Mouse (Mus musculus): Measurements from ENCODE around the gene Adamts2. TPM values are rescaled to one million over a fixed set of nuclear protein-coding genes. Genes with fewer than 3 reads are reported as not detected.
A peak's percentile ranks its signal among the peaks of the same experiment; 100 is the strongest.

Adamts2 gene
- total RNA-seq, 2 experiments from 2014 or later: 19.1 to 20.0 TPM

- no peak for DNase-seq (ENCODE audit: low spot score)
- intact Hi-C loops (cut with DNase I): no loop called here
These were observed 62.9 kb downstream of the Adamts2 start for GRCm38 (mm10) chr11:50664826-50665225.

- intact Hi-C loops (cut with DNase I): loop anchor here (5.0 kb wide), 3 partner anchors 37 to 67 kb away; partner anchors contain the start of gene Adamts2
- peak; percentile 78 for DNase-seq (ENCODE audit: low spot score)
These were observed 67.9 kb downstream of the Adamts2 start for GRCm38 (mm10) chr11:50669542-50670362.

- intact Hi-C loops (cut with DNase I): loop anchor here (5.0 kb wide), 3 partner anchors 38 to 68 kb away; partner anchors contain the start of gene Adamts2
- no peak for DNase-seq (ENCODE audit: low spot score)
These were observed 68.5 kb downstream of the Adamts2 start for GRCm38 (mm10) chr11:50670363-50670725.

GRCm38 (mm10) chr11:50670881-50671280 lies 69.0 kb downstream of the Adamts2 start:
- intact Hi-C loops (cut with DNase I): loop anchor here (5.0 kb wide), 3 partner anchors 39 to 69 kb away; partner anchors contain the start of gene Adamts2
- DNase-seq (ENCODE audit: low spot score): no peak

- no peak for DNase-seq (ENCODE audit: low spot score)
- intact Hi-C loops (cut with DNase I): loop anchor here (5.0 kb wide), 3 partner anchors 39 to 69 kb away; partner anchors contain the start of gene Adamts2
These were observed 69.5 kb downstream of the Adamts2 start for GRCm38 (mm10) chr11:50671376-50671775.

GRCm38 (mm10) chr11:50671820-50672310 lies 70.0 kb downstream of the Adamts2 start:
- intact Hi-C loops (cut with DNase I): loop anchor here (2.0 to 5.0 kb wide), 4 partner anchors 40 to 97 kb away; partner anchors contain the start of gene Adamts2

GRCm38 (mm10) chr11:50672866-50673265 lies 71.0 kb downstream of the Adamts2 start:
- intact Hi-C loops (cut with DNase I): loop anchor here (2.0 to 5.0 kb wide), 4 partner anchors 41 to 96 kb away; partner anchors contain the start of gene Adamts2
- DNase-seq (ENCODE audit: low spot score): peak; percentile 57

More at GRCm38 (mm10) chr11:50671820-50672310, 70.0 kb downstream of the Adamts2 start:
- no peak for DNase-seq (ENCODE audit: low spot score)

- DNase-seq (ENCODE audit: low spot score): no peak
- intact Hi-C loops (cut with DNase I): loop anchor here (2.0 to 5.0 kb wide), 4 partner anchors 41 to 95 kb away; partner anchors contain the start of gene Adamts2
These were observed 71.8 kb downstream of the Adamts2 start for GRCm38 (mm10) chr11:50673525-50674250.

GRCm38 (mm10) chr11:50674390-50674789 lies 72.5 kb downstream of the Adamts2 start:
- peak; percentile 75 for DNase-seq (ENCODE audit: low spot score)
- intact Hi-C loops (cut with DNase I): loop anchor here (5.0 kb wide), 3 partner anchors 42 to 72 kb away; partner anchors contain the start of gene Adamts2

- intact Hi-C loops (cut with DNase I): no loop called here
These were observed 76.8 kb downstream of the Adamts2 start for GRCm38 (mm10) chr11:50678650-50679049.

GRCm38 (mm10) chr11:50681940-50682339 lies 80.1 kb downstream of the Adamts2 start:
- DNase-seq (ENCODE audit: low spot score): peak; percentile 50
- intact Hi-C loops (cut with DNase I): no loop called here

More at GRCm38 (mm10) chr11:50678650-50679049, 76.8 kb downstream of the Adamts2 start:
- no peak for DNase-seq (ENCODE audit: low spot score)

- intact Hi-C loops (cut with DNase I): no loop called here
- DNase-seq (ENCODE audit: low spot score): no peak
These were observed 81.9 kb downstream of the Adamts2 start for GRCm38 (mm10) chr11:50683821-50684220.

- intact Hi-C loops (cut with DNase I): no loop called here
These were observed 86.7 kb downstream of the Adamts2 start for GRCm38 (mm10) chr11:50688584-50688983.

GRCm38 (mm10) chr11:50689672-50690071 lies 87.8 kb downstream of the Adamts2 start:
- intact Hi-C loops (cut with DNase I): no loop called here
- DNase-seq (ENCODE audit: low spot score): no peak

More at GRCm38 (mm10) chr11:50688584-50688983, 86.7 kb downstream of the Adamts2 start:
- no peak for DNase-seq (ENCODE audit: low spot score)

- no peak for DNase-seq (ENCODE audit: low spot score)
- intact Hi-C loops (cut with DNase I): no loop called here
These were observed 98.1 kb downstream of the Adamts2 start for GRCm38 (mm10) chr11:50699971-50700370.

GRCm38 (mm10) chr11:50700496-50700895 lies 98.6 kb downstream of the Adamts2 start:
- DNase-seq (ENCODE audit: low spot score): no peak
- intact Hi-C loops (cut with DNase I): no loop called here

- DNase-seq (ENCODE audit: low spot score): no peak
- intact Hi-C loops (cut with DNase I): no loop called here
These were observed 101.5 kb downstream of the Adamts2 start for GRCm38 (mm10) chr11:50703397-50703796.

GRCm38 (mm10) chr11:50704511-50704910 lies 102.6 kb downstream of the Adamts2 start:
- intact Hi-C loops (cut with DNase I): no loop called here

GRCm38 (mm10) chr11:50707259-50707658 lies 105.4 kb downstream of the Adamts2 start:
- DNase-seq (ENCODE audit: low spot score): peak; percentile 48
- intact Hi-C loops (cut with DNase I): no loop called here

More at GRCm38 (mm10) chr11:50704511-50704910, 102.6 kb downstream of the Adamts2 start:
- no peak for DNase-seq (ENCODE audit: low spot score)

- no peak for DNase-seq (ENCODE audit: low spot score)
- intact Hi-C loops (cut with DNase I): no loop called here
These were observed 111.8 kb downstream of the Adamts2 start for GRCm38 (mm10) chr11:50713610-50714202.

Measured in heart, postnatal 25 days (tissue).